Mouse (Mus musculus) embryonic fibroblast, embryonic 13.5 days (primary cell): ENCODE results near the gene Nudt22. TPM values are rescaled to one million over a fixed set of nuclear protein-coding genes. Genes with fewer than 3 reads are reported as not detected.
A peak's percentile ranks its signal among the peaks of the same experiment; 100 is the strongest.

ENCODE experiments used
- H3K27ac ChIP-seq: 2 replicates; pipeline ENCODE4 v1.5.1; 2012; ENCODE audit warnings: low read length, control low read depth, inconsistent platforms; ENCODE audit not compliant: insufficient read depth
- H3K4me1 ChIP-seq: 2 replicates; pipeline ENCODE4 v1.6.1; 2011; ENCODE audit warnings: low read length; ENCODE audit not compliant: control insufficient read depth, insufficient read depth
- H3K4me3 ChIP-seq: 2 replicates; pipeline ENCODE4 v1.5.1; 2011; ENCODE audit warnings: mild to moderate bottlenecking, control low read depth, low read length; ENCODE audit not compliant: insufficient read depth
- CTCF ChIP-seq: IDR thresholded peaks from 2 replicates; pipeline ENCODE4 v1.5.1; 2011; ENCODE audit warnings: mild to moderate bottlenecking, control low read depth, low read length, moderate library complexity, borderline replicate concordance; ENCODE audit not compliant: insufficient read depth
- POLR2A ChIP-seq: IDR thresholded peaks from 2 replicates; pipeline ENCODE4 v1.6.1; 2011; ENCODE audit warnings: low read depth, mild to moderate bottlenecking, control low read depth, low read length, moderate library complexity
- polyA plus RNA-seq: library from polyadenylated mRNA; stranded (reverse); fragments of >200 nt; gene quantifications from 2 replicates; pipeline ENCODE4 v1.2.4, GENCODE M21; 2011; ENCODE audit warnings: low read depth; ENCODE audit not compliant: missing spikeins, insufficient read length

Gene Nudt22
- 11.4 and 16.9 TPM in 2 replicates for polyA plus RNA-seq

DNA sequence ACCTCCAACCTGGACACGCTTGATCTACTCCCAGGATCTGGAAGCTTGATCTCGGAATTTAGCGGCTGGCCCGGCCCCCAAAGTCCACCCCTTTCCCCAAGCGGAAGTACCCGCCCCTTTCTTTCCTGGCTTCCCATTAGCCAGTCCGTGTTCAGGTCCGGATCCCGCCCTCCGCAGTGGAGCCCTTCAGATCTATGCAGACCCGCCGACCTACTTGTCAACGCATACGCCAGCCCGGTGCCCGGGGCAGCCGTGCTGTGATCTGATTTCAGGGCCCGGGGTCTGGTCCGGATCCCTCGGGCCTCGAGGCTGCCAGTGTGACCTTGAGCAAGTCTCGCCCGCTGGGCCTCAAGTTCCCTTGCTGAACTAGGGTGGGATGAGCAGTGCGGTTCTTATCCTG is at the start of gene Nudt22, which contains the start of gene Trpt1:
Nudt22 (minus strand) TSS at position 112 of the 400 bp plus-strand sequence.
Trpt1 (plus strand) TSS at position 126 of the 400 bp plus-strand sequence.
- Histone ChIP-seq H3K27ac (no peak within 1 kb of the TSS), H3K4me1 (no peaks in the 10 kb centered on the region; the same call in 1 of the 2 replicates), H3K4me3 (peak within 1 kb of the TSS; percentile 62)
- TF ChIP-seq POLR2A (peak; percentile 76), CTCF (no peak)

DNA sequence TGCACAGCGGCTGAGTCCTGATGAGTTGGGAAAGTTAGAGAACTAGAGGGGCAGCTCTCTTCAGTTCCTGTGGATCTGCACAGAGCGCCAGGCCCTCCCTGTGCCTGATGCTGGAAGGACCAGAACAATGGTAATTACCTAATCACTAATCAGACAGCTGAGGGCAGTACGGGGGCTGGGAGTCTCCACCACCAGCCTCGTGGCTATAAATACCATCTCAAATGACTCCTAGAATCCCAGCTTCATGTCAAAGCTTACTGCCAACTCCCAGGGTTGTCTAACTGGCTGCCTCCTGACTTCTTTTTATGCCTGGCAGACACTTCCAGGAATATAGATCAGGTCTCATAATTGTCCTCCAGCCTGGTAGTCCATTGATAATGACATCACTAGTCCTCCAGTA is 48.8 kb upstream of the Nudt22 start:
- Histone ChIP-seq H3K27ac (peak overlapping the region; percentile 50), H3K4me1 (peaks cover 15% of the 10 kb centered on the region), H3K4me3 (no peak overlapping the region)
- TF ChIP-seq POLR2A, result no peak

DNA sequence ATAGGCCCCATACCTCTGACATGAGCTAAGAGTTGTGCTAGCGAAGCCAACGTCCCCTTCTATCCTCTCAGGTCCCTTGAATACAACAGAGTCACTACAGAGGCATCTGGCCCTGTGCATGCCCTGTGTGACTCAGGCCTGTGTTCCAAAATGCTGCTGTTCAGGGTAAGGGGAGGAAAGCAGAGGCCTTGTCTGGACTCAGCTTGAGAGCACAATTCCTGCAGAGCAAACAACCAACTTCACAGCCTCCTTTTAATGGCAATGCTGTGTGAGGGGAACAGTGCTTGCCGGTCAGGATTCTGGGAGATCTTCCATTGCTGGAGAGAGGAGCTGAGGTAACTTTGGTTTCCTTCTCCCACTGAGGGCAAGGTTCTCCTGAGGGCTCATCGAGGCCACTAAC is 48.4 kb upstream of the Nudt22 start:
- TF ChIP-seq POLR2A (no peak), CTCF (no peak)
- Histone ChIP-seq H3K4me3 (no peak overlapping the region), H3K4me1 (peaks cover 15% of the 10 kb centered on the region), H3K27ac (peak overlapping the region; percentile 50)

DNA sequence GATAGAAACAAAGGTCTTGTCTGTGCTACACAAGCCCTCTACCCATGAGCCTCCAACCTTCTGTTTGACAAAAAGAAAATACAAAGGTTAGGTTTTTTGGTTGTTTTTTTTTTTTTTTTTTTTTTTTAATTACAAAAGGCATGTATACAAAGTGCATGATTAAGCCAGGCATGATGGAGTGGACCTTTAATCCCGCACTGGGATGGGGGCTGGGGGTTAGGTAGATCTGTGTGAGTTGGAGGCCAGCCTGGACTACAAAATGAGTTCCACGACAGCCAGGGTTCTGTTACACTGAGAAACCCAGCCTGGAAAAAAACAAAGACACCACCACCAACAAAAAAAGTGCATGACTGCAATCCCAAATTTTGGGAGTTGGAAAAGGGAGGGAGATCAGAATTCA is 45.3 kb upstream of the Nudt22 start:
- Histone ChIP-seq H3K4me1 (peaks cover 20% of the 10 kb centered on the region), H3K27ac (peak overlapping the region; percentile 88; the same call in 1 of the 2 replicates), H3K4me3 (no peak overlapping the region)
- TF ChIP-seq CTCF, result no peak
- TF ChIP-seq POLR2A, result no peak

DNA sequence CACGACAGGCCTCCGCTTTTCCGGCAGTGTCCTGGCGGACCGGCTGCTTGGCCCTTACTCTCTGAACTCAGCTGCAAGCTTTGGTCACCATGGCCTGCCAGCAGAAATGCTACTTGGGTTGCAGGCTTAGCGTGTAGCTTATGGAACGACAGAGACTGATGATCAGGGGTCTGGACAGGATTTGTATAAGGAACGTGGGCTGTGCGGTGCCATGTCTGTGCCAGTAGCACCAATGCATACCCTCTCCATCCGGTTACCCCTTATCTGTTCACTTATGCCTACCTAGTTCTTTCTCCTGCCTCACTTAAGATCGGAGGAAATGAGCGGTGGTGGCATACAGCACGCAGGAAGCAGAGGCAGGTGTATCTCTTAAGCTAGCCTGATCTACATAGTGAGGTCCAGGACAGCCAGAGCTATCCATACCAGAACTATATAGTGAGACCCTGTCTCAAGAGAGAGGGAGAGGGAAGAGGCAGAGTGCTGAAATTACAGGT is 44.8 kb upstream of the Nudt22 start:
- H3K4me1 ChIP-seq, result peaks cover 20% of the 10 kb centered on the region
- TF ChIP-seq POLR2A (no peak; the same call in none of the 2 replicates), CTCF (no peak)
- H3K4me3 ChIP-seq, result peak overlapping the region; percentile 34
- peak overlapping the region; percentile 88 for H3K27ac ChIP-seq

DNA sequence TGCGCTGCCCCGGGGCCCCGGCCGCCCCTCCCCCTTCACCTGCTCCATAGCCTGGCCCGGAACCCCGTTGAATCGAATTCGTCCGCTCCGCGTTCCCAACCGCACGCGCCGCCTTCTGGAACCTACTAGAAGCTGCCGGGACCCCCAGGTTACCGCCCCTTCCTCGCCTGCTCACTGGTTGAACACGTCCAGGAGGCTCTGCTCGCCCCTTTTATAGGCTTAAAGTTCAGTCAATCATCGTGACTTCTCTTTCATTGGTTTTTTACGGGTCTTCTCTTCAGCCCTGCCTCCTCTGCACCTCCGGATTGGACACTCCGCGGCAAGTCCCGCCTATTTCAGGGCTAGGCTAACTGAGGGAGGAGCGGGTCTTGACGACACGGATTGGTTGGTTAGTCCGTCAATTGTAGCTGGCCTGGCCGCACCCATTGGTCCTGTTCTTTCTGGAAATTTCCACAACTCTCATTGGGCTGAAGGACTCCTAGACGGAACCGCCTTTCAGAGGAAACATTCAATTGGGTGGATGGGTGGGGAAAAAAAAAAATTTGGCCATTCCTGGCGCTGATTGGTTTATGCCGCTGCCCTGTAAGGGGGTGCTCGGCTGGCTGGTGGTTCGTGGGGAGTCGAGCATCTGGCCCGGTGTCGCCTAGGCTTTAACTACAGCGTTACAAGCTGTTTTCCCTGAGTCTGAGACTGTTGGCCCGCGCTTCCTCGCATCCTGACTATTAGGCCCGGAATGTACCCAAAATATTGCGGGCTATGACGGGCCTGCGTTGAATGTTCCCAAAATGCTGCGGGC is 44.1 kb upstream of the Nudt22 start, which contains the start of gene Stip1:
Stip1 (minus strand) TSS at position 127 of the 796 bp plus-strand sequence.
- peak within 1 kb of the TSS; percentile 88 for H3K27ac ChIP-seq
- H3K4me1 ChIP-seq, result peaks cover 20% of the 10 kb centered on the region
- TF ChIP-seq POLR2A, result peak; percentile 95
- no peak for TF ChIP-seq CTCF
- peak within 1 kb of the TSS; percentile 97 for H3K4me3 ChIP-seq

DNA sequence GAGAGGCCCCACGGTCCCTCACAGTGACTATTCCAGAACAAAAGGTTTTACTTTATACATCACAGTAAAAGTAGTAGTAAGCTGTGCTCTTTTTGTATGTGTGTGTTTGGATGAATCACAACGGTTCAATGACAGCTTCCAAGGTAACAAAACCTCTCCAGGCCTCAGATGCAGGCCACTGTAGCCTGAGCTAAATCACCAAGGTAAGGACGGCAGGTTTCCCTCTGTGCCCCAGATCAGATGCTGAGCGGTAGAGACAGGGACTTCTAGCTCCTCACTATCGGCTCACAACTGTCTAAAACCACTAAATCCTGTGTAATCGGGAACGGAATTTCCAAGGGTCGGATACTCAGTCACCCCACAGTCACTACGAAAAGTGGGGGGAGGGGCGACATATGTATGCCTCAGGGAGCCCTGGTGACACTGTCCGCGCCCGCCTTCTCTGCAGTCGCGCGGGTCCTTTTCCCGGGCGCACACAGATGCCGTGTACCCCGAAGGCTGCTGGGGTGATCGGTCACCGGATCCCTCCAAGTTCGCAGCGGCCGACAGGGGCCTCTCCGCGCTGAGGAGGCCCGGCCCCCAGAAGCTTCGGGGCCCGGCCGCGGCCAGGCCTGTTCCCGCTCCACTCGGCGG is 43.3 kb upstream of the Nudt22 start:
- H3K4me3 ChIP-seq, result peak overlapping the region; percentile 97
- no peak for TF ChIP-seq CTCF
- no peak for TF ChIP-seq POLR2A
- H3K27ac ChIP-seq, result peak overlapping the region; percentile 20; the same call in 1 of the 2 replicates
- H3K4me1 ChIP-seq, result peaks cover 13% of the 10 kb centered on the region

DNA sequence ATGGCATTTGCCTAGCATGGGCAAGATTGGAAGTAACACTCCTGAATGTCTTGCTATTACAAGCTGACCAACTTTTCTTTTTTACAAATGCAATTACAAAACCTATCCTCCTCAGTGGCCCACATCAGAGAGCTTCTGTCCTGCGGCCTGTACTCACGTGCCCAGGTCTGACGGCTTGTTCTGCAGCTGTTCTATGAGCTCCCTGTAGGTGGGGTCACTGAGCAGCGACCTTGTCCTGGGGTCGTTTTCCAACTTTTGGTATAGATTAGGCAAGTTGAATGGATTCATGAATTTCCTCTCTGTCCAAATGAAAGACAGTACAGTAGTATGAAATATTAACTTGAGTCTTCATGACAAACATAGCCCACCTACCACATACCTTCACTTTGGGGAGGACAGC is 38.1 kb upstream of the Nudt22 start:
- no peak overlapping the region for H3K4me3 ChIP-seq
- TF ChIP-seq CTCF (no peak), POLR2A (no peak)
- H3K27ac ChIP-seq, result no peak overlapping the region
- H3K4me1 ChIP-seq, result peaks cover 5% of the 10 kb centered on the region; the same call in 1 of the 2 replicates

DNA sequence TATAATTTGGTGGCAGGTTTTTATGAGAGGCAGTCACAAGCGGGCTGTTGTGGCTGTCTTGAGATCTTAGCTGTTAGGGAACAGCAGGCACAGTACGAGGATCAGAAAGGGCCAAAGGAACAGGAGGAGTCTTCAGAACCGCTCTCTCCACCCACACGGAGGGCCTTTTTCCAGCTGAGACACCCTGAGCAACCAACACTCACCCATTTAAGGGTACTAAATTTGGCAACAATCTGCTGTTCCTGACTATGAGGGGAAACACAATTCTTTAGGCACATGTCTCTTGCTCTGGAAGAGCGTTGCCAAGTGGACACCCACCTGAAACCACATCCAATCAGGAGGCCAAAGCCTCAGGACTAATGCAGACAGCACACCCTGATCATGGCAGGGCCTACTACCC is 33.6 kb upstream of the Nudt22 start:
- Histone ChIP-seq H3K4me1 (no peaks in the 10 kb centered on the region), H3K27ac (no peak overlapping the region), H3K4me3 (no peak overlapping the region)
- TF ChIP-seq POLR2A, result no peak
- no peak for TF ChIP-seq CTCF

DNA sequence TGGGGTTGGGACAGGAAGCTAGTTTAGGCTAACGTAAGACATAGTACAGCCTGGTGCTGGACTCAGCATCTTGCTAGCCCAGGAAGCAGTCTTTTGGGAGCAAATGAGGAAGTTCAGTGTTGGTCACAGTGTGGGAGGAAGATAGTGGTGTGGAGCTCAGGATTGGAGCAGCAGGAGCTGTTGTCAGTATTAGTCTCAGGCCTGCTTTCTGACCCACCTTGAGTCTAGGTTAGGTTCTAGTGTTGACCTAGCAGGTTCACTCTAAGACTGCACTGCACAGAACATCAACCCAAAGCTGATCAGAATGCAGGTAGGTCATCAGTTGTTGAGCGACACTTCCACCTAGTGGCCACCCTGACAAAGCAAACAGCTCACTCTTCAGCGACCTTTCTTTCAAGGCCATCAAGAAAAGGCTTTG is 24.3 kb upstream of the Nudt22 start:
- peak; percentile 60; the same call in 1 of the 2 replicates for TF ChIP-seq CTCF
- no peak for TF ChIP-seq POLR2A
- H3K27ac ChIP-seq, result no peak overlapping the region
- H3K4me3 ChIP-seq, result no peak overlapping the region
- H3K4me1 ChIP-seq, result no peaks in the 10 kb centered on the region
